Mouse (Mus musculus) MN1 (cell line): ENCODE results near the gene Apoc2.
"Not testable (repeated sequence)": the region's sequence is repeated elsewhere in the genome, so short reads cannot be mapped to it uniquely, and the experiment has no call there.

ENCODE experiments used
- DNase-seq: peaks from one replicate; pipeline ENCODE4 v3.0.0-alpha.2; 2016; ENCODE audit warnings: low spot score

Apoc2 gene

DNA sequence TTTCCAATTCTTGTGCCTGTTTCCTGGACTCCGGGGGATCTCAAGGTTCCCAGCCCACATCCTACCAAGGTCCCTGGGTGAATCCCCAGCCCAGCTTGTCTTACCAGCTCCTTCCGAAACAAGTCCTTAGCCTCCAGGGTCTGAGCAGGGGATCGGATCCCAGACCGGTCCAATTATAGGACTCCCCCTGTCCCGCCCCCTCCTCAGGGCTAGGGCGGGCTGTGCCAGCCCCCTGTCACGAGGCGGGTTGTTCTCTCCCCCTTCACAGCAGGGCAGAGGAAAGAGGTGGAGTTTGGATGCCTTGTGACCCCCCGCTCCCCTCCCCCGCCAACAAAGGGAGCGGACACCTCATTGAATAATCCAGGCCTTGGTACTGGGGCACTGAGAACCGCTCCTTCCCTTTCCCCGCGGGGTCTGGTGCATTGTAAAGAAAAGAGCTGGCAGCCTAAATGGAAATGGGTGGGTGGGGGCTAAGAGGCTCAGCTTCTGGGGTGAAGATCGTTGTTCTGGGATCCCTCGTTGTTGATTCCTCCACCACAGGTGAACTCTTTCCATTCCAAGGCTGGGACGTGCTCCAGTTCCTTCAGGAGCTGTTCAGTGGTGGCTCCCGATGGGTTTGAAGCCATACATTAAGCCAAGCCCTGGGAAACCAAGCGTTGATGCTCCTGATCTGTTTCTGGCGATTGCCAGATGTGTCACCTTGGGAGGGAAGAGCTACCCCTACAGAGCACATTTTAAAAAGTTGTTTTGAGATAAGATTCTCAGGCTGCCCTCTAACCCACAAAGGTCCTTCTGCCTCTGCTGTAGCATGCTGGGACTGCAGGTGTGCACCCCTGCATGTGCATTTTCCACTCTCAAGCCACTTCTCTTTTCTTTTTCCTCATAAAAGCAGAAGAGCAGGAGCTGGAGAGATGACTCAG is 21.4 kb upstream of the Apoc2 start, which contains the start of gene Apoe:
TSS of gene Apoe (minus strand) at position 282 of the 920 bp plus-strand sequence.
- no peak for DNase-seq

DNA sequence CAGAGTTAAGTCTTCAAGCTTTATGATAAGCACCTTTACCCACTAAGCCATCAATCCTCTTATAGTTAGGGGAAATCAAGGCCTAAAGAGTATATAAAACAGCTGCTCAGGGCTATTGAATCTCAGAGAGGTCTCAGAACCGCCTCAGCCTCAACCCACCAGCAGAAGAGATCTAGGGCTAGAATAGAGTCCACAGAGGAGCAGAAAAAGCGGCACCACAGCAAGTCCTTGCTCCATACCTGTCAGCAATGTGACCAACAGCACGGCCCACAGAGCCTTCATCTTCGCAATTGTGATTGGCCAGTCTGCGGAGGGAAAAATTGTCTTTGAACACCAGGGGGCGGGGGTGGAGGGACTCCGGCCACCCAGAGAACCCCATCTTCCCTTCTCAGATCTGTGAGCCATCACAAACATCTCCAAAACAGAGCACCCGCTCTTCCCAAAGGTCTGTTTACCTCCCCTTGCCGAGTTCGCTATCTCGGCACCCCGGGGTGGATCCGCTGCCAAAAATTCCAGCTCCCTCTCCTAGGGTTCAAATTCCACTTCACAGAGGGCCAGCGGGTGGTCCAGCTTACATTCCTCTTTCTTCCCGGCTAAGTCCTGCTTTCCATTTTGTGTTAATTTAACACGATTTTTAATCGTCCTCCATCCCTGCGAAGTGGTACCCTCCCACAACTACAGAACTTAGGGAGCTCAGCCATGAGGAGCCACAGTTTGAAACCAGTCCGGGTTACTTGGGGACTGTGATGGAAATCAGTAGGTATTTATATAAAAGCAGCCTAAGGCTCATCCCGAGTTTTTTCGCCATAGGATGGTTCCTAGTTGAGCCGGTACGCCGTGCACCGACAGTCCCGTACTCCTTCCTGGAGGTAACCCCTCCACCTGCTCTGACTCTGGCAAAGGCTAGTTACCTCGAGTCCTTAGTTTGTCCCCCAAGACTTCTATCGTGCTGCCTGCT is 20.5 kb upstream of the Apoc2 start:
- DNase-seq, result no peak

DNA sequence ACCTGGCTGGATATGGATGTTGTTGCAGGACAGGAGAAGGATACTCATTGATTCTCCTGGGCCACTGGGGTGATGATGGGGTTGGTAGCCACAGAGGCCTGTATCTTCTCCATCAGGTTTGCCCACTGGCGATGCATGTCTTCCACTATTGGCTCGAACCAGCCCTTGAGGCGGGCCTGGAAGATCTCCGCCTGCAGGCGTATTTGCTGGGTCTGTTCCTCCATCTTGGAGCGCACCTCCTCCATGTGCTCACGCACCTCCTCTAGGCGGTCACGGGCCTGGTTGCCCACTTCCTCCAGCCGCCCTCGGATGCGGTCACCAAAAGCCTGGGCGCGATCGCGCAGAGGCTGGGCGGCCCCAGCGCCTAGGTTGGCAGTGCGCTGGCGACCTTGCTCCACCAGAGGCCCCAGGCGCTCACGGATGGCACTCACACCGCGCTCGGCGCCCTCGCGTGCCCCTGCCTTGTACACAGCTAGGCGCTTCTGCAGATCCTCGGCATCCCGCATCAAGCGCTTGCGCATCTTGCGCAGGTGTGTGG is 18.7 kb upstream of the Apoc2 start:
- no peak for DNase-seq

DNA sequence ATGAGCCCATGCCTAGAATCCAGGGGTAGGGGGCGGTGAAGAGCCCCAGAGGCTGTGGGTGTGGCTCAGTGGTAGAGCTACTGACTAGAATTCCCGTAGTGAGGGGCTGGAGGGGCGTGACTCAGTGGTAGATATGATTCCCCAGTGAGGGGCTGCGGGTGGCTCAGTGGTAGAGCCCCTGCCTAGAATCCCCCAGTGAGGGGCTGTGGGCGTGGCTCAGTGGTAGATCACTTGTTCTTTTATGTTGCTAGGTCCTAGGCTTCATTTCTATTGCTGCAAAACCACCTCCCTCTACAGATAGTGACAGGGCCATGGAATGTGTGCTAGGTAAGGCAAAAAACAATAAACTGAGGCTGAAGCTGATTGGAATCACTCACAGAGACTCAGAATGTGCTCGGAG is 18.1 kb upstream of the Apoc2 start:
- no peak for DNase-seq

DNA sequence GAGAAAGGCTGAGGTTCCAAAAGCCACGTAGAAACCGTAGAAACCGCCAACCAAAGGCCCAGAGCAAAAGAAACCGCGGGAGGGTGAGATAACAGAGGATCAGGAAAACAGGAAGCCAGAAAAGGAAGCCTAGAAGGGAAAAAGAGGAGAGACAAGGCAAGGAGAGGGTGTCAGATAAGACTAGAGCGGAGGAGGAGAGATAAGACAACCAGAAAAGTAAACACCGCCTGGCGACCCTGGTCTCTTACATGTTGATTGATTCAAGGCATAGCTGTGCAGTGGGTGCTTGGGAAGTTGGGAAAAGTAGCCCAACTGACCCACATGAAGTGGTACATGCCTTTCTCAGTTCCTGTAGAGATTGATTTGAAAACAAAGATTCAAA is 17.5 kb upstream of the Apoc2 start:
- DNase-seq, result no peak

DNA sequence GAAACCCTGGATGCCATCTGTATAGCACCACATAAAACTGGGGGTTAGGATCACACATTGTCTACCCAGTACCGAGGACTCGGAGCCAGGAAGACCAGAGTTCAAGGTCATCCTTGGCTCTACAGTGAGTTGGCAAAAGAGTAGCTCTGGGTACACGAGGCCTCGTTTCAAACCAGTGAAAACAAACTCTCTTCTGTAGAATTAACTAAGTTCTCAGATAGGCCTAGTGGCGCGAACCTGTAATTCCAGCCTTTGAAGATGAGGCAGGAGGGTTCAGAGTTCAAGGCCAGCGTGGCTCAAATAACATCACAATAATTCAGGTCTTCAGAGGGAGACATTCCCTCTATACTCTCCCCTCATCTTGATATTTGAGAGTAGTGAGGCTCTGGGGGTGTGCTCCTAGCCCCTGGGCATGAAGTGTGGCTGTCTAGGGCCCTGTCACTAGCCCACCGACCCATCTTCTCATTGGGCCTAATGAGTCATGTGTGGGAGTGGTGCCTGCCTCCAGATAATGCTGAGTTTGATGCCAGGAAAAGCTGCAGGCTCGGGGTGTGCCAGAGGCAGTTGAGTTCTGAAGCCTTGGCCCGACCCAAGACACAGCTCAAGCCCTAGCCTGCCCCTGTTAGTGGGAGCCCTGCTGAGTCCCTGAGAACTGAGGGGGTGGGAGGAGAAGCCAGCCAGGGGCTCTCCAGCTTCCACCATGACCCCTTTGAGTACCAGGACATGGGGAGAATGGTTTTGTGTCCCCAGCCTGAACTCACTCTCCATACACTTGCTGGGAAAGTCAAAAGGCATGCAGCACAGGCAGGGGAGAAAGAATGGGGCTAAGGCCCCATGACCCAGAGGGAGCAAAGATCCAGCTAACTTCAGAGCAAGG is 16.8 kb upstream of the Apoc2 start:
- no peak for DNase-seq

DNA sequence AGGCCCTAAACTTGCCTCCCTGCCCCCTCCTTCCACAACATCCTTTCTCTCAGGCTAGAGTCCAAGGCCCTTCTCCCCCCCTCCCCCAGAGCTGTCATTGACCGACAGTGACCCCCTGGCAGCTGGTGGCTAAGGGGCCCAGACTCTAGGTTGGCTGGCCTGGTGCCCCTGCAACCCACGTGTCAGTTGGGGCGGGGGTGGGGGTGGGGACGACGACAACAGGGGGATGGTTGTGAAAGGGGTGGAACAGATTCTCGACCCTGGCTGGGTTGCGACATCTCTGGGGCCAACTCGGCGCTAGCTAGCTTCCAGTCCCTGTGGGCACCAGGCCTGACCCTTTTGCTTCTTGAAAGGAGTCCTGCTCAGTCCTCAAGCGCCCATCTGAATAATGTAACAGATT is 15.7 kb upstream of the Apoc2 start:
- no peak for DNase-seq

DNA sequence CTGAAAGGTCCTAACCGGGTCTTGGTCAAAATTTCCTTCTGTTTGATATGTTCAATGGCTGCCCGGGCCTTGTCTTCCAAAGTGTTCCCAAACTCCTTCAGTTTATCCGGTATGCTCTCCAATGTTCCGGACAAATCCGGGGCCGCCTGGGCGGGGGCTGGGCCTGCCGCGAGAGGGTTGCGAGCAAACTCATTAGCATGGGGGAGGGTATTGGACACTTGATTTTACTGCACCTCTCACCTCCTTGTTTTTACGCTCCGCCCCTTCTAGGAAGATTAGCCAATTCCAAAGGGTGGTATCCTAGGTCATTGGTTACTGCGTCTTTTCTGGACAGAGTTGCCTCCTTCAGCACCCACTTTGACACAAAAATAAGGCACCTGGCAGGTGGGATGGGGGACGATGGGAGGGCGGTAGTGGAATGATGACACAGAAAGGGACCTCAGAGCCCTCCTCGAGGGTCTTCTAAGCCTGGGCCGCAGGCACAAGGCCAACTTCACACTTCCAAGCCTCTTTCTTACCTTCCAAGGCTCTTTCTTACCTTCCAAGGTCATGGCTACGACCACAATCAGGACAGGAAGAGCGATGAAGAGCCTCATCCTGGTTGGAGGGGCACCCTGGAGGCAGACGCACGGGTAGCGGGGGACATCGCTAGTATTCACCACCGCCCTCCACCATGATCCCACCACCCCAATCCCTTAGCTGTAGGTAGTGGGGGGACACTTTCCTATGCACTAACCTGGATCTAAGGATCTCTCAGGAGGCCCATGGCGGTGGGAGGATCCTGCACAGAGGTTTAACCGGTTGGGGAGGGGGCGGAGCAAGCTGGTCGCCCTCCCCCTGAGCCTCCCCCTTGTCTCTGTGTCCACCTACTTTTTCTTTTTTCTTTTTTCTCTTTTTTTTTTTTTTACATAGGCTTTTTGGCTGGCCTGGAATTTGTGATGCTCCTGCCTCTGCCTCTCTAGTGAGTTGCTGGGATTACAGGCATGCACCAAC is 14.4 kb upstream of the Apoc2 start, which contains the start of gene Apoc1:
TSS of gene Apoc1 (minus strand) at position 788 of the 993 bp plus-strand sequence.
- DNase-seq, result no peak

DNA sequence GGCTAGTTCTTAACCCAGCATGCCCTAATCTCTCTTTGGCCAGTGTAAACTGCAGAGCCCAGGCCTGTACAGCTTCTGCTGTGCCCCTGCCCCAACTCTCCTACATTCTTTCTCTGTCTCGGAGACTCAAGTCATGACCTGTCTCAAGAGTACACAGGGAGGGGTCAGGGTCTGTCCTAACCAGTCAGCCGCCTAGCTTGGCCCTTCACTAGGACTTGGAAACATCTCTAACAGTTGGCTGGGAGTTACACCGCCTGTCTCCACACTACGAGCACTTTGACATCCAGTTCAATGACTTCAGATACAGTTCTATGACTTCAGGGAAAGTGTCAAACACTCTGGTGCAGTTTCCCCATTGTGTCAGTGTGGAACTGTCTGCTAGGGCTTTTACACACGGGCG is 13.7 kb upstream of the Apoc2 start:
- no peak for DNase-seq

DNA sequence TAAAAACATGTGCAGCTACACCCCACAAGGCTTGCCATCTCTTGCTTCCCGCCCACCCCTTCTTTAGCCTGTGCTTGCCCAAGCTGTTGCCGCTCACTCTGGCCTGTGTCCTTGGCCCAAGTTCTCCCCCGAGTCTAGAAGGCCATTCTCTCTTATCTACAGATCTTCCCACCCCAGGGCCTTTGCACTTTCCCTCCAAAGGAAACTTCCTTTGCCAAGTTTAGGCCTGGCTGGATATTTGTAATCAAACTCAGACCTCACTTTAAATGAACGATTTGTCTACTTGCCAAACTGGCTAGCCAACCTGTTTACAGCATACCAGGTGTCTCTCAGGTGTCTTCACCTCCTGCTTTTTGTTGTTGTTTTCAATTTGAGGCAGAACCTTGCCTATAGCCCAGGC is 13.1 kb upstream of the Apoc2 start:
- no peak for DNase-seq

DNA sequence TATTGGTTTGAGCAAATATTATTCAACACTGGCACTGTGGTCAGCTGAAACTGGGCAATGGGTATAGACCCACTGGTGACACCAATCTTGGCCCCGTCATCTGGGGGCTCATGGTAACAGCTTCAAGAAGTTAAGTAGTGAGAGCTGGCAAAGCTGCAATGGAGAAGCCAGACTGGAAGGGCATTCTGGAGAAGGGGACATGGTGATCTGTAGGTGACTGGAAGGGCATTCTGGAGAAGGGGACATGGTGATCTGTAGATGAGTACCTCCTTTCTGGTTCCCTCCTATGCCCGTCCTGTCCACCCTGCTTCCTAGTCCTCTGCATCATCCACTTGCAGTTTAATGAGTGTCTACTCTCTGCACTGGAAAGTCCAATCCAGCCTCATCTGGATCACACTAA is 10.9 kb upstream of the Apoc2 start:
- no peak for DNase-seq

DNA sequence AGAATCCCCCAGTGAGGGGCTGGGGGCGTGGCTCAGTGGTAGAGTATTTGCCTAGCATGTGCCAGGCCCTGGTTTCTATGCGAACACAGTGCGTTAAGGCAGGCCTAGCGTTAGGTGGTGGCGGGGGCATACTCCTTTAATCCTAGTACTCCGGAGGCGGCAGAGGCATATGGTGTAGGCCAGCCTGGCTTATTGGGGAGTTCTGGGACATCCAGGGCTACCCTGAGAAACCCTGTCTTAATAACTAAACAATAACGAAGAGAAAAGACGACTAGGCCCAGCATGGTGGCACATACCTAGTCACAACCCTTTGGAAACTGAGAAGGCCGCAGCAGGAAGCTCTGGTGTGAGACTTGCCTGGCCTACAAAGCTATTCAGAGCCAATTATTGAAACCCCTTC is 10.4 kb upstream of the Apoc2 start:
- no peak for DNase-seq

DNA sequence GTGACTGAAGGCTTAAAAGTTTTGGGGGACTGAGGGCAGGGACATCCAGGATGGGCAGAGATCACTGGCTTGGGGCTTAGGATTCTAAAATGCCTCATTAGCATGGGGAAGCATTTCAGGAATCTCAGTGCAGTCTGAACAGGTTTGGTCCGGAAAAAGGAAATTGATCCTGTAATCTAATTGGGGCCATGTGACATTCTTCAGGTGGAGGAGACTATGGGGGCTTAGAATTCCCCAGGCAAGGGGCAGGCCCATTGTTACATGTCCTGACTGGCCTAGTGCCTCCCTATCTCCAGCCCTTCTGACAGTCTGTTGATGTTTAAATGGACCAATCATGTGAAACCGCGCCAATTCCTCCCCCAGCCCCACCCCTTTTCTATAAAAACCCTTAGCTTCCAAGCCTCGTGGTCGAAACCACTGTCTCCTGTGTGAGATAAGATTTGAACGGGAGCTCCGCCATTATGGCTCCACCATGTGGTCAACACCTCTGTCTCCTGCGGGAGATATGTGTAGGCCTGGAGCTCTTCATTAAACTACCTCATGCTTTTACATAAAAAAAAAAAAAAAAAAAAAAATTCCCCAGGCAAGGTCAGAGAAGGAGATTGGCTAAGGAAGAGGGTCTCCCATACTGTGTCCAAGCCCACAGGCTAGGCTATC is 9.3 kb upstream of the Apoc2 start:
- not testable (repeated sequence) for DNase-seq

DNA sequence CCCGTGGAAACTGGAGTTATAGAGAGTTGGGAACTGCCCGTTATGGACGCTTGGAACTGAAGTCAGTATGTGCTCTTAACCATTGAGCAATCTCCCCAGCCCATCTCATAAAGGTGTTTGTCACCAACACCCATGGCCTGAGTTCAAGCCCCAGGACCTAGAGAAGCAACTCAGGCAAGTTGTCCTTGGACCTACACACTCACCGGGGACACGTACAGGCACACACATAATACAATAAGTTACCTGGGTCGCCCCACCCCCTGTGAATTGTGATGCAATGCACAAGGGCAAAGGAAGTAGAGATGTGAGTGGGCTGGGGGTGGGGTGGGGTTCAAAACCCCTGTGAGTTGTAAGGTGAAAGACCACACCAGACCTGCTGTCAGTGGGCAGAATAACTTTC is 8.8 kb upstream of the Apoc2 start:
- DNase-seq, result no peak

DNA sequence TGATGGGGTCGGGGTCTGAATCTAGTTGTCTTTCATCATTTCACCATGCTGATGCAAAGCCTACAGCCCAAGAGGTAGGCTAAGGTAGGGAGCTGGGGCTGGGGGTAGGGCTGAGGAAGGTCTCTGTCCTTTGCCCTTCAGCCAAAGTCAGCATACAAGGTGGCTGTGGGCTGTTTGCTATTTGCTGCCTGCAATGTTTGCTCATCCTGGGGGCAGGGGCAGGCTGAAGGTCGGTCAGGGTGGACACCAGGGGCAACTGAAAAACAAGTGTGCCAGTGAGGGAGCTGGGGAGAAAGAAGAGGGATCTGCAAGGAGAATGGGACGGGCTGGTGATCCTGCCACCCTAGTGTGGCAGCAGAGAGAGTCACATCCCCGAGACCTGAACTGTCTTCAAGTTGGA is 7.6 kb upstream of the Apoc2 start:
- no peak for DNase-seq

DNA sequence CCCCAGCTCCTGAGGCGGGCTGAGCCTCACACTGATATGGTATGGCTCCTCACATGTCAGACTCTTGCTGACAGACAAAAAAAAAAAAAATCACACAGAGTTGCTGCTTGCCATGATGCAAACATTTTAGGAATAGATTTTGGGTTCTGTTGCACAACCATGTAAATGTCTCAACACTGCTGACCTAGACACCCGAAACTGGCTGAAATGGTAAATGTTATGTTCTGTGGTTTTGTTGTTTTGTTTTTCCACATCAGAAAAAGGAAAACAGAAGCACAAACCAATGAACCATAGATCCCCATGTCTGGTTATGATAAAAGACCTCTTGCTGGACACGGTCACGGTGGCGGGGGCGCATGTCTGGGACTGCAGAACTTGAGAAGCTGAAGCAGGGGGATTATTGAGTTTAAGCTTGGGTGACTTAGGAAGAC is 6.0 kb upstream of the Apoc2 start:
- DNase-seq, result no peak

DNA sequence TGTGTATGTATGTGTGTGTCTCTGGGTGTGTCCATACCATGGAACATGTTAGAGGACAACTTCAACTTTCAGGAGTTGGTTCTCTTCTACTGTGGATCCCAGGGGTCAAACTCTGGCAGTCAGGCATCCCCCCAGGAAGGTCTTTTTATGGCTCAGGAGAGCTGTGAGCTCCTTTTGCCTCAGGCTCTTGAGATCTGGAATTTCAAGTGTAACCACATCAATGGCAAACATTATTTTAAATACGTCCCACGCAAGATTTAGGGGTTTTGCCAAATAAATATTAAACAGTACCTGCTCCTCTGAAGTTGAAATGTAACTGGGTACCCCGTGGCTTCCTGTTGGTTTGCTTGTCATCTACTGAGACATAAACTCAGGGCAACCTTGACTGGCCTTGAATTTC is 5.2 kb upstream of the Apoc2 start:
- no peak for DNase-seq

DNA sequence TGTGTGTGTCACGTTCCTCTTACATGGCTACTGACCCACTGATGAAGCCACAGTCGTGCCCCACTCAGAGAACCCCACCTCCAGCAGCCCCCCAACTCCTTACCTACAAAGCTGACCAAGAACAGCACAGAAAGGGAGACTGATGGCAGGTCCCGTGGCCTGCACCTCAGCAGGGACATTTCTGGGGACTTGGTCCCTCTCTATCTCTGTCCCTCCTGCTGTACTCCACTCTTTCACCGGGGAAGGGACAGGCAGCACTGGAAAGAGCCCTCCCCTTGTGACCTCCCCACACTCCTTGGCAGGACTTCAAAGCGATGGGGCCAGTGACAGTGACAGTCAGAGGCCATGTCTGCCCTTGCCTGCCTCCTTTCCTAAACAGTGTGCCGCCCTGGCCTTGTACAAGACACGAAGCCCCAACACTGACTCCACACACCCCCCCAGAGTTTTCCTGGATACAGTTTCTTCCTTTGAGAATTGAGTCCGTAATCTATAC is 3.5 kb upstream of the Apoc2 start, which contains the start of the genes Gm44805 and Apoc4:
TSS of gene Gm44805 (minus strand) at position 222 of the 493 bp plus-strand sequence.
TSS of gene Apoc4 (minus strand) at position 278 of the 493 bp plus-strand sequence.
- no peak for DNase-seq

DNA sequence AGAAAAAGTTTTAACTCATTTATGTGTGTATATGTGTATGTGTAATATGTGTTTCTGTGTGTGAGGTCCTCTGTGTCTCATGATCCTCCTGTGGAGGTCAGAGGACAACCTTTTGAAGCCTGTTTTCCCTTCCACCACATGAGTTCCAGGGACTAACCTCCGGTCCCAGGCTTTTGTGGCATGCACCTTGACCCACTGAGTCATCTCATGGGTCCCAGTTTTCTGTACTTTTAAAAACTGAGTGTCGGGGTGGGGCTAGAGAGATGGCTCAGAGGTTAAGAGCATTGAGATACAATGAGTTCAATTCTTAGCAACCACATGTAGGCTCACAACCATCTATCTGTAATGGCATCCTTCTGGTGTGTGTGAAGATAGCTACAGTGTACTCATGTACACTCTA is 3.0 kb upstream of the Apoc2 start:
- no peak for DNase-seq
